Mouse (Mus musculus) c-Kit-positive CD71-positive TER-119-negative erythroid progenitor cells, embryonic 14.5 days (primary cell): Measurements from ENCODE around the gene Pdzk1ip1.

Experiments
- DNase-seq: peaks from one replicate; pipeline ENCODE4 v3.0.0-alpha.2; 2013; ENCODE audit warnings: low read depth

The Pdzk1ip1 gene

GRCm38 (mm10) chr4:115075204-115075915 is 13.1 kb upstream of the Pdzk1ip1 start:
- no peak for DNase-seq

- DNase-seq, result no peak
Observed at GRCm38 (mm10) chr4:115078892-115079820, 9.4 kb upstream of the Pdzk1ip1 start.

GRCm38 (mm10) chr4:115079821-115080349 is 8.6 kb upstream of the Pdzk1ip1 start:
- no peak for DNase-seq

GRCm38 (mm10) chr4:115083031-115083430 is 5.5 kb upstream of the Pdzk1ip1 start:
- no peak for DNase-seq

GRCm38 (mm10) chr4:115085522-115086095 is 2.9 kb upstream of the Pdzk1ip1 start:
- DNase-seq, result no peak

GRCm38 (mm10) chr4:115086257-115086656 is 2.3 kb upstream of the Pdzk1ip1 start:
- no peak for DNase-seq

GRCm38 (mm10) chr4:115086763-115087415 is 1.6 kb upstream of the Pdzk1ip1 start:
- no peak for DNase-seq

GRCm38 (mm10) chr4:115090592-115090991 is 2.1 kb downstream of the Pdzk1ip1 start:
- no peak for DNase-seq

GRCm38 (mm10) chr4:115091806-115092205 is 3.3 kb downstream of the Pdzk1ip1 start:
- DNase-seq, result no peak

- no peak for DNase-seq
Observed at GRCm38 (mm10) chr4:115093331-115093864, 4.9 kb downstream of the Pdzk1ip1 start.

- no peak for DNase-seq
Observed at GRCm38 (mm10) chr4:115094056-115094455, 5.5 kb downstream of the Pdzk1ip1 start.

GRCm38 (mm10) chr4:115095671-115096434 is 7.3 kb downstream of the Pdzk1ip1 start:
- DNase-seq, result peak; percentile 83

- no peak for DNase-seq
Observed at GRCm38 (mm10) chr4:115096435-115097145, 8.1 kb downstream of the Pdzk1ip1 start.

GRCm38 (mm10) chr4:115097146-115097496 is 8.6 kb downstream of the Pdzk1ip1 start:
- DNase-seq, result no peak

- DNase-seq, result no peak
Observed at GRCm38 (mm10) chr4:115101682-115102081, 13.2 kb downstream of the Pdzk1ip1 start.

GRCm38 (mm10) chr4:115103510-115103909 is 15.0 kb downstream of the Pdzk1ip1 start:
- DNase-seq, result no peak

GRCm38 (mm10) chr4:115111167-115111566 is 22.7 kb downstream of the Pdzk1ip1 start:
- no peak for DNase-seq

GRCm38 (mm10) chr4:115113266-115113665 is 24.8 kb downstream of the Pdzk1ip1 start:
- DNase-seq, result no peak

- no peak for DNase-seq
Observed at GRCm38 (mm10) chr4:115119642-115120041, 31.1 kb downstream of the Pdzk1ip1 start.

GRCm38 (mm10) chr4:115121162-115121561 is 32.7 kb downstream of the Pdzk1ip1 start:
- no peak for DNase-seq
